Mouse (Mus musculus) heart, adult 2 months (tissue): ENCODE measurements around the gene Kif3a.

ENCODE experiments used
- CTCF ChIP-seq: fragments of 200-600 bp; IDR thresholded peaks from 2 replicates; pipeline ENCODE4 v1.8.1; 2022; ENCODE audit warnings: antibody characterized with exemption, mild to moderate bottlenecking, moderate library complexity
- EP300 ChIP-seq: fragments of 200-500 bp; IDR thresholded peaks from 2 replicates; pipeline ENCODE4 v1.6.1; 2011; ENCODE audit warnings: low read depth, low read length, control low read depth; ENCODE audit not compliant: insufficient read depth
- POLR2A ChIP-seq: fragments of 200-500 bp; IDR thresholded peaks from 2 replicates; pipeline ENCODE4 v1.6.1; 2011; ENCODE audit warnings: mild to moderate bottlenecking, low read depth, low read length, control low read depth; ENCODE audit not compliant: insufficient read depth

GRCm38 (mm10) chr11:53543021-53543420, 24.2 kb upstream of the Kif3a start:
- TF ChIP-seq CTCF (no peak), EP300 (no peak), POLR2A (no peak)
